Mouse (Mus musculus) MEL (cell line): ENCODE data around the gene Umad1. TPM values are rescaled to one million over a fixed set of nuclear protein-coding genes. Genes with fewer than 3 reads are reported as not detected.

Source experiments
- DNase-seq: peaks from one replicate; pipeline ENCODE4 v3.0.0; 2011; ENCODE audit warnings: low read depth, low spot score
- H3K27ac ChIP-seq: 2 replicates; pipeline ENCODE4 v1.5.1; 2012; ENCODE audit warnings: low read depth, mild to moderate bottlenecking, control low read depth, low read length, moderate library complexity; ENCODE audit not compliant: control insufficient read depth
- H3K27me3 ChIP-seq, 2 experiments: fragments of 150-350 bp in 1 of 2; sonication (generic) in 1 of 2; 2 replicates each; pipeline ENCODE4 v1.6.1; 2012; ENCODE audit warnings: low read length in 2 of 2, mild to moderate bottlenecking in 2 of 2, improper control_type of control experiment in 1 of 2, moderate library complexity in 1 of 2; ENCODE audit not compliant: insufficient read depth in 2 of 2, control insufficient read depth in 1 of 2
- H3K36me3 ChIP-seq, 2 experiments: 2 replicates each; pipeline ENCODE4 v1.6.1; 2012 to 2014; ENCODE audit warnings: low read length in 2 of 2, improper control_type of control experiment in 1 of 2, inconsistent platforms in 1 of 2, mild to moderate bottlenecking in 1 of 2; ENCODE audit not compliant: insufficient read depth in 2 of 2, control insufficient read depth in 1 of 2
- H3K4me1 ChIP-seq, 2 experiments: fragments of 150-350 bp in 1 of 2; sonication (generic) in 1 of 2; 2 replicates each; pipeline ENCODE4 v1.6.1; 2012; ENCODE audit warnings: low read length in 2 of 2, improper control_type of control experiment in 1 of 2, mild to moderate bottlenecking in 1 of 2; ENCODE audit not compliant: insufficient read depth in 2 of 2, control insufficient read depth in 1 of 2
- H3K4me3 ChIP-seq, 2 experiments: fragments of 150-350 bp in 1 of 2; sonication (generic) in 1 of 2; 2 replicates each; pipeline ENCODE4 v1.5.1; 2012; ENCODE audit warnings: low read depth in 2 of 2, low read length in 2 of 2, mild to moderate bottlenecking in 2 of 2, moderate library complexity in 2 of 2, control low read depth in 1 of 2, improper control_type of control experiment in 1 of 2; ENCODE audit not compliant: control insufficient read depth in 1 of 2, insufficient read depth in 1 of 2
- H3K79me2 ChIP-seq: 2 replicates; pipeline ENCODE4 v1.6.1; 2012; ENCODE audit warnings: mild to moderate bottlenecking, low read length, moderate library complexity; ENCODE audit not compliant: control insufficient read depth, poor library complexity, insufficient read depth
- H3K9ac ChIP-seq: 2 replicates; pipeline ENCODE4 v1.6.1; 2012; ENCODE audit warnings: low read depth, mild to moderate bottlenecking, control low read depth, low read length, moderate library complexity; ENCODE audit not compliant: control insufficient read depth, poor library complexity, severe bottlenecking
- H3K9me3 ChIP-seq: fragments of 150-350 bp; sonication (generic); replicated peaks from 2 replicates; pipeline ENCODE4 v1.6.1; 2012; ENCODE audit warnings: mild to moderate bottlenecking, low read length, improper control_type of control experiment, moderate library complexity; ENCODE audit not compliant: insufficient read depth
- BHLHE40 ChIP-seq: IDR thresholded peaks from 2 replicates; pipeline ENCODE4 v1.6.1; 2012; ENCODE audit warnings: low read depth, mild to moderate bottlenecking, inconsistent platforms, low read length, improper control_type of control experiment, borderline replicate concordance
- CHD2 ChIP-seq: IDR thresholded peaks from 2 replicates; pipeline ENCODE4 v1.6.1; 2011; ENCODE audit warnings: low read length, improper control_type of control experiment
- CTCF ChIP-seq, 3 experiments: IDR thresholded peaks in 2 of 3; conservative IDR thresholded peaks in 1 of 3; 2 replicates each; pipeline ENCODE4 v1.5.1; 2011 to 2012; ENCODE audit warnings: low read length in 3 of 3, low read depth in 2 of 3, mild to moderate bottlenecking in 2 of 3, improper control_type of control experiment in 1 of 3, inconsistent platforms in 1 of 3, mixed read lengths in 1 of 3, moderate library complexity in 1 of 3; ENCODE audit not compliant: control insufficient read depth in 1 of 3, insufficient read depth in 1 of 3, poor library complexity in 1 of 3, severe bottlenecking in 1 of 3
- EP300 ChIP-seq, 2 experiments: IDR thresholded peaks; 2 replicates each; pipeline ENCODE4 v1.6.1; 2011; ENCODE audit warnings: improper control_type of control experiment in 2 of 2, low read length in 2 of 2, low read depth in 1 of 2, mild to moderate bottlenecking in 1 of 2
- ETS1 ChIP-seq: IDR thresholded peaks from 2 replicates; pipeline ENCODE4 v1.6.1; 2012; ENCODE audit warnings: low read depth, mild to moderate bottlenecking, inconsistent platforms, low read length, improper control_type of control experiment, moderate library complexity
- HCFC1 ChIP-seq: IDR thresholded peaks from 2 replicates; pipeline ENCODE4 v1.6.1; 2012; ENCODE audit warnings: low read depth, mild to moderate bottlenecking, inconsistent platforms, low read length, improper control_type of control experiment, moderate library complexity
- KAT2A ChIP-seq: conservative IDR thresholded peaks from 2 replicates; pipeline ENCODE4 v1.6.1; 2012; ENCODE audit warnings: low read depth, low read length, improper control_type of control experiment, inconsistent platforms
- MEF2A ChIP-seq: IDR thresholded peaks from 2 replicates; pipeline ENCODE4 v1.6.1; 2014; ENCODE audit warnings: low read depth, mild to moderate bottlenecking, inconsistent platforms, low read length, improper control_type of control experiment; ENCODE audit not compliant: poor library complexity, insufficient replicate concordance, severe bottlenecking; ENCODE audit errors: extremely low read depth
- MXI1 ChIP-seq: IDR thresholded peaks from 2 replicates; pipeline ENCODE4 v1.6.1; 2011; ENCODE audit warnings: mild to moderate bottlenecking, low read depth, low read length, improper control_type of control experiment
- RAD21 ChIP-seq: IDR thresholded peaks from 2 replicates; pipeline ENCODE4 v1.6.1; 2011; ENCODE audit warnings: mild to moderate bottlenecking, low read depth, low read length, improper control_type of control experiment
- SMC3 ChIP-seq: IDR thresholded peaks from 2 replicates; pipeline ENCODE4 v1.6.1; 2011; ENCODE audit warnings: low read depth, low read length, improper control_type of control experiment
- TCF12 ChIP-seq: IDR thresholded peaks from 2 replicates; pipeline ENCODE4 v1.6.1; 2014; ENCODE audit warnings: low read depth, mild to moderate bottlenecking, inconsistent platforms, low read length, improper control_type of control experiment, moderate library complexity
- ZC3H11A ChIP-seq: IDR thresholded peaks from 2 replicates; pipeline ENCODE4 v1.6.1; 2012; ENCODE audit warnings: low read depth, mild to moderate bottlenecking, inconsistent platforms, low read length, improper control_type of control experiment
- polyA plus RNA-seq, 2 experiments: library from polyadenylated mRNA; stranded (reverse) in 1 of 2; unstranded in 1 of 2; fragments of >175 nt in 1 of 2; fragments of >200 nt in 1 of 2; gene quantifications; 2 replicates each; pipeline versions ENCODE4 v1.2.1 to v1.2.4; 2012; ENCODE audit warnings: low replicate concordance in 2 of 2, low read depth in 1 of 2; ENCODE audit not compliant: insufficient read length in 2 of 2, insufficient read depth in 1 of 2, missing spikeins in 1 of 2
- total RNA-seq: library from RNA; depleted of rRNA; stranded (reverse); fragments of 300-350 nt; gene quantifications from 2 replicates; pipeline ENCODE4 v1.2.3, GENCODE M21; 2012

The Umad1 gene
- total and polyA plus RNA-seq, 3 experiments, result 5.3 to 9.7 TPM; not detected in 1

GRCm38 (mm10) chr6:8274387-8275054 is 15.4 kb downstream of the Umad1 start:
- H3K4me1 ChIP-seq, result peaks cover 6 to 12% of the 10 kb centered on the region in 2 experiments
- H3K9ac ChIP-seq, result no peak overlapping the region
- TF ChIP-seq MXI1, result no peak
- no peak for TF ChIP-seq HCFC1
- TF ChIP-seq SMC3, result peak; percentile 54
- no peak for TF ChIP-seq TCF12
- TF ChIP-seq CHD2, result no peak
- TF ChIP-seq CTCF (IDR thresholded peaks at IDR 0.05 in 2 of 3, conservative IDR thresholded peaks at IDR 0.05 in 1 of 3; ENCODE audit: control insufficient read depth in 1 of 3, insufficient read depth in 1 of 3, low read depth in 2 of 3, low read length in 3 of 3, poor library complexity in 1 of 3, severe bottlenecking in 1 of 3), result peak; percentile 36 to 66 (median 47); a peak in 5 of 6 replicates
- no peak for TF ChIP-seq ETS1
- peak; percentile 38 for TF ChIP-seq RAD21
- TF ChIP-seq EP300 (IDR thresholded peaks at IDR 0.05; ENCODE audit: low read depth in 1 of 2, low read length in 2 of 2), result no peak
- no peak for TF ChIP-seq MEF2A
- H3K27ac ChIP-seq, result no peak overlapping the region
- peaks cover 0 to 13% of the 10 kb centered on the region in 2 experiments; a peak in 2 of 4 replicates for H3K36me3 ChIP-seq
- H3K79me2 ChIP-seq, result no peaks in the 10 kb centered on the region
- H3K27me3 ChIP-seq, result no peaks in the 10 kb centered on the region
- DNase-seq, result peak; percentile 70
- no peaks in the 10 kb centered on the region for H3K9me3 ChIP-seq
- no peak overlapping the region for H3K4me3 ChIP-seq

DNA sequence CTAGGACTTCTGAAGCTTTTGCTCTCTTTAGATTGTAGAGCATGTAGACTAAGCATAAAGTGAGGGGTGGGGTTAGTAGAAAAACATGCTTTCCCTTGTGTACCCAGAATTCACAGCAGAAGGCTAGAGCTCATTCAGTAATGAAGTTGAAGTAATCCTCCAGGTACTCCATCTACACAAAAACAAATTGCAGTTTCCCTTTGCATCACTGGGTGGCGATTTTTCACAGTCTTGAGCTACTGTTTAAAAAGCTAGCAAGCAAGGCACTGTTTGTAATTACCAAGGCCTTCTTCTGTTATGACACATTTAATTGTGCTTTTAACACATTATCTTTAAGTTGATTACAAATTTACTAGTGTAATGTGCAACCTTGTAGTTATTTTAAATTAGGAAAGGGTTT is 16.0 kb downstream of the Umad1 start:
- Histone ChIP-seq H3K27ac (no peak overlapping the region), H3K4me1 (peaks cover 6 to 12% of the 10 kb centered on the region in 2 experiments), H3K27me3 (no peaks in the 10 kb centered on the region), H3K4me3 (no peak overlapping the region), H3K9me3 (no peaks in the 10 kb centered on the region), H3K36me3 (peaks cover 0 to 13% of the 10 kb centered on the region in 2 experiments; a peak in 2 of 4 replicates), H3K79me2 (no peaks in the 10 kb centered on the region), H3K9ac (no peak overlapping the region)
- TF ChIP-seq BHLHE40, result no peak
- TF ChIP-seq TCF12, result no peak
- peak in 2 of 3 experiments; percentile 51 to 78; a peak in 4 of 6 replicates for TF ChIP-seq CTCF (IDR thresholded peaks at IDR 0.05 in 2 of 3, conservative IDR thresholded peaks at IDR 0.05 in 1 of 3; ENCODE audit: control insufficient read depth in 1 of 3, insufficient read depth in 1 of 3, low read depth in 2 of 3, low read length in 3 of 3, poor library complexity in 1 of 3, severe bottlenecking in 1 of 3)
- no peak for TF ChIP-seq HCFC1
- TF ChIP-seq ZC3H11A, result peak; percentile 83
- peak; percentile 80 for TF ChIP-seq RAD21
- TF ChIP-seq KAT2A, result no peak
- TF ChIP-seq SMC3, result peak; percentile 87
- DNase-seq, result peak; percentile 80
